Mouse (Mus musculus) adipocyte (in vitro differentiated cells): ENCODE measurements around the gene Il10rb.
A peak's percentile ranks its signal among the peaks of the same experiment; 100 is the strongest.

Experiments used
- DNase-seq: peaks from one replicate; pipeline ENCODE4 v3.0.0-alpha.2; 2016; ENCODE audit warnings: low spot score

Il10rb gene

GRCm38 (mm10) chr16:91450137-91451064 is 44.4 kb downstream of the Il10rb start:
- no peak for DNase-seq

GRCm38 (mm10) chr16:91451949-91452348 is 46.0 kb downstream of the Il10rb start:
- DNase-seq, result no peak

GRCm38 (mm10) chr16:91452363-91452896 is 46.5 kb downstream of the Il10rb start:
- DNase-seq, result peak; percentile 83

- no peak for DNase-seq
These were observed 49.9 kb downstream of the Il10rb start for GRCm38 (mm10) chr16:91455868-91456267.

GRCm38 (mm10) chr16:91458301-91458746 is 52.4 kb downstream of the Il10rb start:
- no peak for DNase-seq

GRCm38 (mm10) chr16:91458976-91459375 is 53.0 kb downstream of the Il10rb start:
- DNase-seq, result peak; percentile 58

- no peak for DNase-seq
These were observed 53.4 kb downstream of the Il10rb start for GRCm38 (mm10) chr16:91459396-91459795.

GRCm38 (mm10) chr16:91459841-91460370 is 53.9 kb downstream of the Il10rb start:
- no peak for DNase-seq

GRCm38 (mm10) chr16:91461066-91461638 is 55.2 kb downstream of the Il10rb start:
- DNase-seq, result no peak

GRCm38 (mm10) chr16:91461773-91462181 is 55.8 kb downstream of the Il10rb start:
- peak; percentile 73 for DNase-seq

GRCm38 (mm10) chr16:91462644-91463043 is 56.7 kb downstream of the Il10rb start:
- peak; percentile 79 for DNase-seq

- DNase-seq, result peak; percentile 34
These were observed 57.4 kb downstream of the Il10rb start for GRCm38 (mm10) chr16:91463400-91463799.

GRCm38 (mm10) chr16:91463836-91464400 is 58.0 kb downstream of the Il10rb start:
- peak; percentile 80 for DNase-seq

GRCm38 (mm10) chr16:91464594-91465504 is 58.9 kb downstream of the Il10rb start:
- peak; percentile 92 for DNase-seq

- DNase-seq, result no peak
These were observed 59.7 kb downstream of the Il10rb start for GRCm38 (mm10) chr16:91465505-91466240.

- no peak for DNase-seq
These were observed 60.6 kb downstream of the Il10rb start for GRCm38 (mm10) chr16:91466566-91466965.

- no peak for DNase-seq
These were observed 64.5 kb downstream of the Il10rb start for GRCm38 (mm10) chr16:91470470-91470869.

- DNase-seq, result no peak
These were observed 65.5 kb downstream of the Il10rb start for GRCm38 (mm10) chr16:91471481-91471880.
